Mouse (Mus musculus) forebrain, postnatal 0 days (tissue): ENCODE measurements at regions not wholly inside any gene's neighbourhood (a gene's known extent, or its start where the extent isn't known, plus 50 kb on each side); places are given as distances from the start of the nearest gene placed in this dataset.

Experiments used
- ATAC-seq: fragments of 200-750 bp; cut with Nextera tagmentation; 2 replicates; pipeline ENCODE4 v1.8.0; 2017; ENCODE audit warnings: mild to moderate bottlenecking, moderate library complexity
- DNase-seq: peaks from one replicate; pipeline ENCODE4 v3.0.0-alpha.2; 2015
- H3K27ac ChIP-seq: fragments of 300-500 bp; sonication (generic); 2 replicates; pipeline ENCODE4 v1.5.1; 2014; ENCODE audit warnings: low read depth, mild to moderate bottlenecking, antibody characterized with exemption, low read length, moderate library complexity, mixed read lengths
- H3K27me3 ChIP-seq: fragments of 300-500 bp; sonication (generic); 2 replicates; pipeline ENCODE4 v1.6.1; 2014; ENCODE audit warnings: mild to moderate bottlenecking, low read length, mixed read lengths; ENCODE audit not compliant: insufficient read depth
- H3K36me3 ChIP-seq: fragments of 300-500 bp; sonication (generic); 2 replicates; pipeline ENCODE4 v1.6.1; 2014; ENCODE audit warnings: mild to moderate bottlenecking, moderate library complexity; ENCODE audit not compliant: insufficient read depth
- H3K4me1 ChIP-seq: fragments of 300-500 bp; sonication (generic); 2 replicates; pipeline ENCODE4 v1.6.1; 2014; ENCODE audit warnings: antibody characterized with exemption; ENCODE audit not compliant: insufficient read depth
- H3K4me2 ChIP-seq: fragments of 300-500 bp; sonication (generic); 2 replicates; pipeline ENCODE4 v1.6.1; 2014; ENCODE audit warnings: low read depth, mild to moderate bottlenecking, moderate library complexity
- H3K4me3 ChIP-seq: fragments of 300-500 bp; sonication (generic); 2 replicates; pipeline ENCODE4 v1.5.1; 2014; ENCODE audit warnings: low read depth, low read length, mixed read lengths
- H3K9ac ChIP-seq: fragments of 300-500 bp; sonication (generic); 2 replicates; pipeline ENCODE4 v1.6.1; 2014; ENCODE audit warnings: mild to moderate bottlenecking
- H3K9me3 ChIP-seq: fragments of 300-500 bp; sonication (generic); 2 replicates; pipeline ENCODE4 v1.6.1; 2016; ENCODE audit warnings: low read length
- CTCF ChIP-seq: sonication (generic); IDR thresholded peaks from 2 replicates; pipeline ENCODE4 v1.5.1; 2016; ENCODE audit warnings: antibody characterized with exemption, control low read depth, low read depth
- WGBS: fragments of 180-500 bp; shearing (Covaris S2); extraction: QIAGEN DNeasy Blood & Tissue Kit; methylation state at CpG from one replicate; pipeline ENCODE4 v1.1.7; 2014; 5-methylcytosine and 5-hydroxymethylcytosine counted together

- DNase-seq (no peak), ATAC-seq (no peak)
- Histone ChIP-seq H3K4me2 (no peak overlapping the region), H3K4me3 (no peak overlapping the region), H3K27ac (no peak overlapping the region), H3K9me3 (no peaks in the 10 kb centered on the region), H3K36me3 (no peaks in the 10 kb centered on the region), H3K9ac (no peak overlapping the region), H3K4me1 (no peaks in the 10 kb centered on the region), H3K27me3 (no peaks in the 10 kb centered on the region)
- TF ChIP-seq CTCF: no peak
- 76% methylated on average over 6 of the region's 6 CpGs for WGBS
Measured at GRCm38 (mm10) chr10:99632250-99632985, 127.0 kb downstream of the Csl start.

GRCm38 (mm10) chr10:99635796-99636195 lies 123.7 kb downstream of the Csl start:
- Histone ChIP-seq H3K27me3 (no peaks in the 10 kb centered on the region), H3K4me3 (no peak overlapping the region), H3K27ac (no peak overlapping the region), H3K4me1 (peaks cover 8% of the 10 kb centered on the region), H3K4me2 (no peak overlapping the region), H3K9ac (no peak overlapping the region), H3K9me3 (no peaks in the 10 kb centered on the region), H3K36me3 (no peaks in the 10 kb centered on the region)
- 45% methylated on average over 4 of the region's 4 CpGs for WGBS
- ATAC-seq (no peak), DNase-seq (peak; percentile 11)
- no peak for TF ChIP-seq CTCF

- Histone ChIP-seq H3K9me3 (no peaks in the 10 kb centered on the region), H3K4me2 (peak overlapping the region; percentile 23), H3K9ac (0 out of 2 replicates have a peak overlapping the region, but pooled peaks have one; percentile 10), H3K27me3 (no peaks in the 10 kb centered on the region), H3K4me3 (no peak overlapping the region), H3K4me1 (peaks cover 8% of the 10 kb centered on the region), H3K36me3 (no peaks in the 10 kb centered on the region), H3K27ac (no peak overlapping the region)
- DNase-seq (peak; percentile 63), ATAC-seq (peak; percentile 58)
- TF ChIP-seq CTCF: no peak
- WGBS: 24% methylated on average over 7 of the region's 7 CpGs
Measured at GRCm38 (mm10) chr10:99639022-99639421, 120.4 kb downstream of the Csl start.

GRCm38 (mm10) chr10:99639469-99639868 lies 120.0 kb downstream of the Csl start:
- H3K27ac ChIP-seq: no peak overlapping the region
- TF ChIP-seq CTCF: no peak
- H3K4me2 ChIP-seq: peak overlapping the region; percentile 23
- DNase-seq: peak; percentile 48
- H3K9ac ChIP-seq: 0 out of 2 replicates have a peak overlapping the region, but pooled peaks have one; percentile 10
- H3K4me3 ChIP-seq: no peak overlapping the region
- WGBS: 20% methylated on average over 5 of the region's 5 CpGs
- no peaks in the 10 kb centered on the region for H3K36me3 ChIP-seq
- ATAC-seq: peak; percentile 68
- no peaks in the 10 kb centered on the region for H3K9me3 ChIP-seq
- H3K27me3 ChIP-seq: no peaks in the 10 kb centered on the region
- H3K4me1 ChIP-seq: peaks cover 8% of the 10 kb centered on the region

- peaks cover 8% of the 10 kb centered on the region for H3K4me1 ChIP-seq
- no peaks in the 10 kb centered on the region for H3K27me3 ChIP-seq
- 5% methylated on average over 11 of the region's 11 CpGs for WGBS
- no peak overlapping the region for H3K4me3 ChIP-seq
- peak; percentile 84 for DNase-seq
- no peak overlapping the region for H3K27ac ChIP-seq
- no peaks in the 10 kb centered on the region for H3K36me3 ChIP-seq
- TF ChIP-seq CTCF: peak; percentile 86
- ATAC-seq: peak; percentile 88
- 0 out of 2 replicates have a peak overlapping the region, but pooled peaks have one; percentile 13 for H3K4me2 ChIP-seq
- H3K9me3 ChIP-seq: no peaks in the 10 kb centered on the region
- no peak overlapping the region for H3K9ac ChIP-seq
Measured at GRCm38 (mm10) chr10:99641784-99642183, 117.7 kb downstream of the Csl start.

GRCm38 (mm10) chr10:99642201-99642827 lies 117.1 kb downstream of the Csl start:
- Histone ChIP-seq H3K9ac (no peak overlapping the region), H3K27me3 (no peaks in the 10 kb centered on the region), H3K4me3 (no peak overlapping the region), H3K36me3 (no peaks in the 10 kb centered on the region), H3K4me1 (peaks cover 8% of the 10 kb centered on the region), H3K27ac (no peak overlapping the region), H3K9me3 (no peaks in the 10 kb centered on the region), H3K4me2 (0 out of 2 replicates have a peak overlapping the region, but pooled peaks have one; percentile 13)
- ATAC-seq (no peak), DNase-seq (no peak)
- WGBS: 59% methylated on average over 4 of the region's 4 CpGs
- no peak for TF ChIP-seq CTCF

- H3K9me3 ChIP-seq: no peaks in the 10 kb centered on the region
- H3K27me3 ChIP-seq: no peaks in the 10 kb centered on the region
- WGBS: 54% methylated on average over 2 of the region's 2 CpGs
- peak; percentile 56 for TF ChIP-seq CTCF
- no peak overlapping the region for H3K4me3 ChIP-seq
- H3K4me2 ChIP-seq: no peak overlapping the region
- no peak overlapping the region for H3K27ac ChIP-seq
- H3K4me1 ChIP-seq: no peaks in the 10 kb centered on the region
- no peak overlapping the region for H3K9ac ChIP-seq
- no peaks in the 10 kb centered on the region for H3K36me3 ChIP-seq
- peak; percentile 29 for DNase-seq
- ATAC-seq: no peak
Measured at GRCm38 (mm10) chr10:99644981-99645380, 114.5 kb downstream of the Csl start.
